Mouse (Mus musculus): ENCODE data around the gene BC030499. TPM values are rescaled to one million over a fixed set of nuclear protein-coding genes. Genes with fewer than 3 reads are reported as not detected.

Gene BC030499
- total RNA-seq, 2 experiments from 2014 or later = 21.1 to 29.5 TPM

- intact Hi-C loops (cut with DNase I) = no loop called here
- no peak for TF ChIP-seq CTCF (IDR thresholded peaks at IDR 0.05)
These were observed 46.4 kb downstream of the BC030499 start for GRCm38 (mm10) chr11:78337040-78337439.

GRCm38 (mm10) chr11:78341702-78342101 lies 51.1 kb downstream of the BC030499 start:
- Histone ChIP-seq H3K27ac (no peak overlapping the region), H3K4me3 (no peak overlapping the region)
- no peak for DNase-seq (ENCODE audit: extremely low spot score in 1 of 2, low spot score in 2 of 2)
- TF ChIP-seq CTCF (IDR thresholded peaks at IDR 0.05) = no peak
- intact Hi-C loops (cut with DNase I) = no loop called here

More at GRCm38 (mm10) chr11:78337040-78337439, 46.4 kb downstream of the BC030499 start:
- DNase-seq (ENCODE audit: extremely low spot score in 1 of 2, low spot score in 2 of 2) = no peak
- H3K4me3 ChIP-seq = no peak overlapping the region
- no peak overlapping the region for H3K27ac ChIP-seq

- peak within 1 kb of the TSS; percentile 81 for H3K27ac ChIP-seq
- TF ChIP-seq CTCF (IDR thresholded peaks at IDR 0.05) = no peak
- peak; percentile 73 to 77 for DNase-seq (ENCODE audit: extremely low spot score in 1 of 2, low spot score in 2 of 2)
- peak within 1 kb of the TSS; percentile 91 for H3K4me3 ChIP-seq
- intact Hi-C loops (cut with DNase I) = no loop called here
These were observed 53.0 kb downstream of the BC030499 start, which contains the start of gene Unc119 for GRCm38 (mm10) chr11:78343381-78344327. TSS of gene Unc119 (plus strand) at chr11:78343482.

GRCm38 (mm10) chr11:78344328-78344889 lies 53.8 kb downstream of the BC030499 start:
- DNase-seq (ENCODE audit: extremely low spot score in 1 of 2, low spot score in 2 of 2) = no peak
- intact Hi-C loops (cut with DNase I) = no loop called here
- peak overlapping the region; percentile 91 for H3K4me3 ChIP-seq
- H3K27ac ChIP-seq = no peak overlapping the region
- TF ChIP-seq CTCF (IDR thresholded peaks at IDR 0.05) = no peak

- intact Hi-C loops (cut with DNase I) = loop anchor here (5.0 kb wide), 1 partner anchor 83 kb away; the partner anchor contains the start of gene 2610507B11Rik
- Histone ChIP-seq H3K4me3 (peak overlapping the region; percentile 7; the same call in 1 of the 2 replicates), H3K27ac (no peak overlapping the region)
These were observed 54.5 kb downstream of the BC030499 start for GRCm38 (mm10) chr11:78344890-78345715.

GRCm38 (mm10) chr11:78345801-78346200 lies 55.2 kb downstream of the BC030499 start:
- DNase-seq (ENCODE audit: extremely low spot score in 1 of 2, low spot score in 2 of 2) = no peak
- TF ChIP-seq CTCF (IDR thresholded peaks at IDR 0.05) = no peak
- Histone ChIP-seq H3K27ac (no peak overlapping the region), H3K4me3 (no peak overlapping the region)
- intact Hi-C loops (cut with DNase I) = loop anchor here (5.0 kb wide), 1 partner anchor 84 kb away; the partner anchor contains the start of gene 2610507B11Rik

More at GRCm38 (mm10) chr11:78344890-78345715, 54.5 kb downstream of the BC030499 start:
- DNase-seq (ENCODE audit: extremely low spot score in 1 of 2, low spot score in 2 of 2) = no peak
- no peak for TF ChIP-seq CTCF (IDR thresholded peaks at IDR 0.05)

Other genes starting within 250 kb of the BC030499 start
- 10 to 100 TPM; 18.9 to 19.0 TPM for gene Eral1, start 210.5 kb upstream of the BC030499 start, total RNA-seq (2021)
- 10 to 100 TPM; 27.5 to 32.1 TPM for gene Fam222b, start 196.2 kb upstream of the BC030499 start, total RNA-seq (2021)
- 10 to 100 TPM; 10.5 to 10.6 TPM for gene Traf4, start 125.3 kb upstream of the BC030499 start, total RNA-seq (2021)
- 1 to 10 TPM; 3.0 to 3.1 TPM for gene Nek8, start 114.2 kb upstream of the BC030499 start, total RNA-seq (2021)
- 10 to 100 TPM; 24.4 to 27.7 TPM for gene Tlcd1, start 114.1 kb upstream of the BC030499 start, total RNA-seq (2021)
- 100 to 1,000 TPM; 647 to 724 TPM for gene Rpl23a, start 107.3 kb upstream of the BC030499 start, total RNA-seq (2021)
- 10 to 100 TPM; 19.0 to 19.7 TPM for gene Rab34, start 102.4 kb upstream of the BC030499 start, total RNA-seq (2021)
- gene Proca1, start 97.4 kb upstream of the BC030499 start, total RNA-seq (2021) = 1 to 10 TPM; 4.7 to 7.7 TPM
- 10 to 100 TPM; 58.6 to 66.4 TPM for gene Sdf2, start 45.1 kb upstream of the BC030499 start, total RNA-seq (2021)
- gene Supt6, start 44.9 kb upstream of the BC030499 start, total RNA-seq (2021) = 100 to 1,000 TPM; 100 to 107 TPM
- 100 to 1,000 TPM; 176 to 177 TPM for gene 2610507B11Rik, start 29.1 kb upstream of the BC030499 start, total RNA-seq (2021)
- gene Spag5, start 10.7 kb downstream of the BC030499 start, total RNA-seq (2021) = 10 to 100 TPM; 12.1 to 16.1 TPM
- gene Aldoc, start 32.1 kb downstream of the BC030499 start, total RNA-seq (2021) = 100 to 1,000 TPM; 804 to 830 TPM
- gene Pigs, start 37.6 kb downstream of the BC030499 start, total RNA-seq (2021) = 10 to 100 TPM; 60.7 to 62.8 TPM
- 10 to 100 TPM; 29.1 to 32.2 TPM for gene Unc119, start 52.6 kb downstream of the BC030499 start, total RNA-seq (2021)
- gene Foxn1, start 95.7 kb downstream of the BC030499 start, total RNA-seq (2021) = not detected
- not detected for gene Slc13a2, start 131.4 kb downstream of the BC030499 start, total RNA-seq (2021)
- gene Slc46a1, start 174.9 kb downstream of the BC030499 start, total RNA-seq (2021) = 10 to 100 TPM; 11.1 to 11.5 TPM
- gene Sarm1, start 206.9 kb downstream of the BC030499 start, total RNA-seq (2021) = 10 to 100 TPM; 34.3 to 34.8 TPM
- 10 to 100 TPM; 69.3 to 76.0 TPM for gene Vtn, start 208.2 kb downstream of the BC030499 start, total RNA-seq (2021)
- 1 to 10 TPM in 1 of 2 experiments, under 1 TPM in 1; 0.79 to 1.0 TPM for gene Sebox, start 212.6 kb downstream of the BC030499 start, total RNA-seq (2021)
- gene Tmem199, start 221.3 kb downstream of the BC030499 start, total RNA-seq (2021) = 10 to 100 TPM; 40.6 to 44.3 TPM
- 100 to 1,000 TPM; 115 to 118 TPM for gene Poldip2, start 221.4 kb downstream of the BC030499 start, total RNA-seq (2021)
- 10 to 100 TPM; 36.8 to 37.6 TPM for gene Tnfaip1, start 245.5 kb downstream of the BC030499 start, total RNA-seq (2021)
- 10 to 100 TPM; 78.1 to 87.4 TPM for gene Ift20, start 245.5 kb downstream of the BC030499 start, total RNA-seq (2021)